Mouse (Mus musculus): ENCODE measurements around the gene Srpk2. TPM values are rescaled to one million over a fixed set of nuclear protein-coding genes. Genes with fewer than 3 reads are reported as not detected.
"Not testable (repeated sequence)": the region's sequence is repeated elsewhere in the genome, so short reads cannot be mapped to it uniquely, and the experiment has no call there.

Srpk2 gene
- 59.5 and 62.1 TPM in 2 replicates for polyA plus RNA-seq (2014; fragmentation: Nextera tagmentation; extraction: Ambion mirVana)

DNA sequence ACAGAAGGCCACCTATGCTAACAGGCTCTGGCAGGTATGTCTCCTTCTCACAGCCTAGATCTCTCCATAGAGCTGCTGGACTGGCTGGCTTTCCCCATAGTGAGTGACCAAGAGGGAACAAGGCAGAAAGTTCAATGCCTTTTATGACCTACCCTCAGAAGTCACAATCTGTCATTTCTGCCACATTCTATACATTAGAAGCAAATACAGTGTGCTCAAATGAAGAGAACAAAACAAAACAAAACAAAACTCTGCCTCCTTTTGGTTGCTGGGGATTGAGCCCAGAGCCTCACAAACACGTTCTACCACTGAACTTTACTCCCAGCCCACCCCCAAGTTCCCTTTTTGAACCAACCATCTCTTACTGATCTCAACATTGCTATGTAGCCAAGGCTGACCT, at the start of gene Srpk2:
Gene Srpk2 (minus strand): TSS at position 101 of the 400 bp plus-strand sequence.
- 69% methylated on average over 1 of the region's 1 CpGs for WGBS
- Histone ChIP-seq H3K4me2 (no peak within 1 kb of the TSS), H3K27me3 (ENCODE audit: control insufficient read depth, insufficient read depth, low read length) (no peaks in the 10 kb centered on the region), H3K9me3 (ENCODE audit: control insufficient read depth, low read length) (no peaks in the 10 kb centered on the region), H3K9ac (ENCODE audit: low read length) (no peak within 1 kb of the TSS), H3K4me1 (ENCODE audit: control insufficient read depth, insufficient read depth, low read length) (no peaks in the 10 kb centered on the region), H3K36me3 (ENCODE audit: control insufficient read depth, insufficient read depth, low read length) (no peaks in the 10 kb centered on the region), H3K4me3 (ENCODE audit: low read depth, low read length) (no peak within 1 kb of the TSS), H3K27ac (ENCODE audit: low read depth, low read length) (no peak within 1 kb of the TSS)
- DNase-seq (ENCODE audit: low spot score, missing footprints), result no peak
- no peak for ATAC-seq (ENCODE audit: low FRiP score)

DNA sequence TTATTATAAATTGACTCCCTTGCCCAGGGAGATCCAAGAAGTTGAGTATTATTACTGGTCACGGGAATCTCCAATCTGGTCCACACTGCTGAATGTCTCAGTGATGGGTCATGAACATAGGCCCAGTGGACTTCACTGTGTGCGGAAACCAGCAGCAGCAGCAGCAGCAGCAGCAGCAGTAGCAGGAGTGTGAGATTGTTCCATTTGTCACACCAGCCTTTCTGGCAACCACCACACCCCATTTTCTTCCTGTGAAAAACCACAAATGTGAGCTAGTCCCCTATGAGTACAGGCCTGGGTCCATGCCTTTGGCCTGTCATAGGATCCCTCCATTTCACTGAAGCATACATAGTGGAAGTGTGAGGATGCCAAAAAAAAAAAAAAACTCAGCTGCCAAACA, 37.5 kb upstream of the Srpk2 start:
- Histone ChIP-seq H3K36me3 (ENCODE audit: control insufficient read depth, insufficient read depth, low read length) (no peaks in the 10 kb centered on the region), H3K4me1 (ENCODE audit: control insufficient read depth, insufficient read depth, low read length) (no peaks in the 10 kb centered on the region), H3K27me3 (ENCODE audit: control insufficient read depth, insufficient read depth, low read length) (no peaks in the 10 kb centered on the region), H3K4me3 (ENCODE audit: low read depth, low read length) (no peak overlapping the region), H3K27ac (ENCODE audit: low read depth, low read length) (no peak overlapping the region), H3K4me2 (no peak overlapping the region), H3K9ac (ENCODE audit: low read length) (no peak overlapping the region), H3K9me3 (ENCODE audit: control insufficient read depth, low read length) (no peaks in the 10 kb centered on the region)
- no peak for ATAC-seq (ENCODE audit: low FRiP score)
- DNase-seq (ENCODE audit: low spot score, missing footprints), result no peak
- WGBS, result 90% methylated on average over 2 of the region's 2 CpGs

DNA sequence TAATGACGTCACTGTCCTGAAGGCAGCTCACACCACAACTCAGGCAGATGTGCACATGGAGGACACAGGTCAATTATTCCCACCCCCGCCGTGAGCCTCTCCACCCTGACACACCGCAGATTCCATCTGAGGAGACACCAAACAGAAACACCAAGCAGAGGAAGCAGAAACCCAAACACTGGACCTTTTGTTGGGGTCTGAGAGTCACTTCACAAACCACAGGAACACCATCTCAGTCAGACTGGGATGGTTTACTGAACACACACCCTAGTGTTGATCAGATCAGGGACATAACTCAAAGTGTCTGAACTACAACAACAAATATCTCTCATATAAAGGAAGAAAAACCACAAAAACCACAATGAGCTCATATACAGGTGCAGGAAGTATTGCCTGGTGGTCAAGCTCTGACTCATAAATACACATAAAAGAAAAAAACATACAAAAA, 34.5 kb upstream of the Srpk2 start:
- H3K9me3 ChIP-seq (ENCODE audit: control insufficient read depth, low read length), result no peaks in the 10 kb centered on the region
- no peaks in the 10 kb centered on the region for H3K36me3 ChIP-seq (ENCODE audit: control insufficient read depth, insufficient read depth, low read length)
- no peak overlapping the region for H3K27ac ChIP-seq (ENCODE audit: low read depth, low read length)
- no peak overlapping the region for H3K9ac ChIP-seq (ENCODE audit: low read length)
- no peaks in the 10 kb centered on the region for H3K27me3 ChIP-seq (ENCODE audit: control insufficient read depth, insufficient read depth, low read length)
- ATAC-seq (ENCODE audit: low FRiP score) (no peak), DNase-seq (ENCODE audit: low spot score, missing footprints) (no peak)
- H3K4me3 ChIP-seq (ENCODE audit: low read depth, low read length), result no peak overlapping the region
- WGBS, result 89% methylated on average over 4 of the region's 4 CpGs
- H3K4me1 ChIP-seq (ENCODE audit: control insufficient read depth, insufficient read depth, low read length), result no peaks in the 10 kb centered on the region
- H3K4me2 ChIP-seq, result no peak overlapping the region

DNA sequence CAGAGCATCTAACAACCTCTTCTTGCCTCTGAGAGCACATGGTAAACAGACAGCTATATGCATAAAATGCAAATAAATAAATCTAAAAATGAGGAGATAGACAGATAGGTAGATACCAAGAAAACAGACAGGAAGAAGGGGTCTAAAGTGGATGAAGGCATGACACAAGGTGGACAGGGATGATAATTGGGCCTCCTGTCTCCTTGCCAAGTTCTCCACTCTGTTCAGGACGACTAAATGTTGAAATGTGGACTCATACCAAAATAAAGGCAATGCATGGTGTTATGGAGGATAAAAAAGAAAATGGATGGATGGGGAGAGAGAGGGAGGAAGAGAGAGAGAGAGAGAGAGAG, 33.7 kb upstream of the Srpk2 start:
- Histone ChIP-seq H3K4me3 (ENCODE audit: low read depth, low read length) (no peak overlapping the region), H3K36me3 (ENCODE audit: control insufficient read depth, insufficient read depth, low read length) (no peaks in the 10 kb centered on the region), H3K9ac (ENCODE audit: low read length) (no peak overlapping the region), H3K4me1 (ENCODE audit: control insufficient read depth, insufficient read depth, low read length) (no peaks in the 10 kb centered on the region), H3K27me3 (ENCODE audit: control insufficient read depth, insufficient read depth, low read length) (no peaks in the 10 kb centered on the region), H3K27ac (ENCODE audit: low read depth, low read length) (no peak overlapping the region), H3K4me2 (no peak overlapping the region), H3K9me3 (ENCODE audit: control insufficient read depth, low read length) (no peaks in the 10 kb centered on the region)
- 72% methylated on average over 1 of the region's 1 CpGs for WGBS
- no peak for ATAC-seq (ENCODE audit: low FRiP score)
- DNase-seq (ENCODE audit: low spot score, missing footprints), result no peak

DNA sequence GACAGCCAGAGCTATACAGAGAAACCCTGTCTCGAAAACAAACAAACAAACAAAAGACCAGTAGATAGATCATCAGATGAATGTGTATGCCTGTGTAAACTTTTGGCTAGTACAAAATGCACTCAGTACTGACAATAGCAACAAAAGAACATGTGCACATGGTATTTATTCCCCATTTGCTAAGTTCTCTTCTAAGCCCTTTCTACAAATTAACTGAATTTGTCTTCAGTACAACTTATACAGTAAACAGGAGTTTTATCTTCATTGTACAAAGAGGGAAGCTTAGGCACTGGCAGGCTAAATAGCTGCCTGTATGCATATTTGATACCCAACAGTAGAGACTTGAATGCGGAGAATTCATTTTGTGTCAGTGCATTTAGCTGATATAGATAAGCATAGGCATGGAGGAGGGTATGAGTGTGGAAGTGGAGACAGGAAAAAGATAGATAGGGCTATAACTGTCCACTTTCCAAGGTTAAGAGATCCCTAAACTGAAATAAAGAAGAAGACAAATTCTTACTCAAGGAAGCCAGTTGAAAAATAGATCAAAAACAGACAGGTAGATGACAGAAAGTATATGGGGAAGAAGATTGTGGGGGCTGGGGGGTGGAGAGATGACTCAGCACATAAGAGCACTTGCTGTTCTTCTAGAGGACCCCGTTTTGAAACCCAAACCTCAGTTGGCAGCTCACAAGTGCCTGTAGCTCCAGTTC, 33.2 kb upstream of the Srpk2 start:
- Histone ChIP-seq H3K27ac (ENCODE audit: low read depth, low read length) (no peak overlapping the region), H3K4me3 (ENCODE audit: low read depth, low read length) (no peak overlapping the region), H3K9ac (ENCODE audit: low read length) (no peak overlapping the region), H3K36me3 (ENCODE audit: control insufficient read depth, insufficient read depth, low read length) (no peaks in the 10 kb centered on the region), H3K9me3 (ENCODE audit: control insufficient read depth, low read length) (no peaks in the 10 kb centered on the region), H3K27me3 (ENCODE audit: control insufficient read depth, insufficient read depth, low read length) (no peaks in the 10 kb centered on the region), H3K4me1 (ENCODE audit: control insufficient read depth, insufficient read depth, low read length) (no peaks in the 10 kb centered on the region), H3K4me2 (no peak overlapping the region)
- ATAC-seq (ENCODE audit: low FRiP score), result no peak
- 74% methylated on average over 3 of the region's 3 CpGs for WGBS
- DNase-seq (ENCODE audit: low spot score, missing footprints), result no peak

DNA sequence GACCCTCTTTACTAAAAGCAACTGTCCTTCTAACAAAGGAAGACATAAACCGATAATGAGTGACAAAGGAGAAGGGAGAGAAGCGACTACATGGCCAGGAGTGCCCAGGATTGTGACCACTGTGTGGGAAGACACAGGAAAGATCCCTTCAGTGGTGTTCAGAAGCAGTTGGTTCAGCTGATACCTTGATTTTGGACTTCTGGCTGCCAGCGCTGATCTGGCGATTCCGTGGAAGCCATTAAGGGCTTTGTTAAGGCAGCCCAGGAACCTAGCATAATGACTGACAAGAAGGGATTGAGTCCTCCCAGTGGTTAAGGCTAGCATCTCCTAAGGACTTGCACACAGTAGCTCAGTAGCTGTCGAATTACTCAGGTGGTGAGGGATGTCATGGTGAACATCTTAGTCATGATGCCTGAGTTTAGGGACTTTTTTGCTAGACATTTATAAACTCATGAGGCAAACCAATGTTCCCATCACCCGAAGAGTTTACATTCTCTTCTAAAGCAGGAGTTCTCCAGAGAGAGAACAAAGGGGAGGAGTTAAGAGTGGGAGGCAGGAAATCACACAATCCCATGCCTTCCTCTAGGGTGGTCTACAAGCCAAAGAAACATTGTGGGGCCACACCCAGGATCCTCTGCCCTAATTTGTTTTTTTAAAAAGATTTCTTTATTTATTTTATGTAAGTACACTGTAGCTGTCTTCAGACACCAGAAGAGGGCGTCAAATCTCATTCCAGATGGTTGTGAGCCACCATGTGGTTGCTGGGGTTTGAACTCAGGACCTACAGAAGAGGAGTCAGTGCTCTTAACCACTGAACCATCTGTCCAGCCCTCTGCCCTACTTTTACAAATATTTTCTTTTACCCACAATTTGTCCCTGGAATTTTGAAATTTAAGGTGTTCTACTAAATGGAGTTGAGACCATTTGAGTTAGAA, 29.3 kb upstream of the Srpk2 start:
- Histone ChIP-seq H3K4me1 (ENCODE audit: control insufficient read depth, insufficient read depth, low read length) (no peaks in the 10 kb centered on the region), H3K4me2 (no peak overlapping the region), H3K9me3 (ENCODE audit: control insufficient read depth, low read length) (peaks cover 15% of the 10 kb centered on the region; the same call in 1 of the 2 replicates), H3K9ac (ENCODE audit: low read length) (no peak overlapping the region), H3K27ac (ENCODE audit: low read depth, low read length) (no peak overlapping the region), H3K36me3 (ENCODE audit: control insufficient read depth, insufficient read depth, low read length) (peaks cover 16% of the 10 kb centered on the region), H3K4me3 (ENCODE audit: low read depth, low read length) (no peak overlapping the region), H3K27me3 (ENCODE audit: control insufficient read depth, insufficient read depth, low read length) (no peaks in the 10 kb centered on the region)
- WGBS, result 89% methylated on average over 8 of the region's 8 CpGs
- ATAC-seq (ENCODE audit: low FRiP score), result no peak
- no peak for DNase-seq (ENCODE audit: low spot score, missing footprints)

DNA sequence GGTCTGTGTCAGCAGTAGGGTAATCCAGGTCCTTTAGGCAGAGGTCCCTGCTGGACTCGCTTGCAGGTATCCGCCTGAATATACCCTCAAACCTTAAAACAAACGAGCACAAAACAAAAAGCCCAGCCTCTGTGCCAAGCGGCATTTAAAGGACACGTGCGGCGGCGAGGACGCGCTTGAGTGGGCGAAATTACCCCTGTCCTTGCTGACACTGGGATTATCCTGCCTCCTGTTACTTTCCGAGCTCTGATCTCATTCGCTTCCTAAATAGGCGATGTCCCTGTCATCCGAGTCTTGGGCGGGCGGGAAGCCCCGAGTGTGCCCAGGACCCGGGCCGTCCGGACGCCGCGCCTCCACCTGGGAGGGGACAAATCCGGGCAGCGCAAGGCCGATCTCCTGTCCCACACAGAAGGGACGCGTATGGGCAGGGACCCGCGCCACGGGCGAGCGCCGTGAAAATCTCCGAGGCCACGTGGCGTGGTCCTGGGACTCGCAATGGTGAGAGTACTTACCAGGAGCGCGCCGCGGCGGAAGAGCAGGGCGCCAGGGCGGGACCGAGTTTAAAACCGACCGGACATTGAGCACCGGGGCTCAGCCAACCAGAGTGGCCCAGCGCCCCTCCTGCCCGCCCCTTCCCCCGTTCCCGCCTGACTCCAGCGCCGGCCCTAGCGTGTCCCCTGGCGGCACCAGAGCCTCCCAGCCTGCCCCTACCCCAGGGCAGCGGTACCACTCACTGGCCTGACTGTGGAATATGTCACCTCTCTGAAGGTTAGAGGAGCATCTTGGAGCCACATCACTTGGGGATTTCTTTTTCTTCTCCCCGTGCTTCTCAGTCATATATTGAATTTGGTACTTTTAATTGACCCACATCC, 27.9 kb upstream of the Srpk2 start:
- Histone ChIP-seq H3K4me1 (ENCODE audit: control insufficient read depth, insufficient read depth, low read length) (no peaks in the 10 kb centered on the region), H3K4me2 (peak overlapping the region; percentile 46), H3K9ac (ENCODE audit: low read length) (peak overlapping the region; percentile 78), H3K36me3 (ENCODE audit: control insufficient read depth, insufficient read depth, low read length) (peaks cover 22% of the 10 kb centered on the region), H3K4me3 (ENCODE audit: low read depth, low read length) (peak overlapping the region; percentile 63), H3K27ac (ENCODE audit: low read depth, low read length) (no peak overlapping the region), H3K27me3 (ENCODE audit: control insufficient read depth, insufficient read depth, low read length) (no peaks in the 10 kb centered on the region), H3K9me3 (ENCODE audit: control insufficient read depth, low read length) (peaks cover 15% of the 10 kb centered on the region; the same call in 1 of the 2 replicates)
- WGBS, result 7% methylated on average over 59 of the region's 60 CpGs
- peak; percentile 95 for DNase-seq (ENCODE audit: low spot score, missing footprints)
- peak; percentile 100 for ATAC-seq (ENCODE audit: low FRiP score)

DNA sequence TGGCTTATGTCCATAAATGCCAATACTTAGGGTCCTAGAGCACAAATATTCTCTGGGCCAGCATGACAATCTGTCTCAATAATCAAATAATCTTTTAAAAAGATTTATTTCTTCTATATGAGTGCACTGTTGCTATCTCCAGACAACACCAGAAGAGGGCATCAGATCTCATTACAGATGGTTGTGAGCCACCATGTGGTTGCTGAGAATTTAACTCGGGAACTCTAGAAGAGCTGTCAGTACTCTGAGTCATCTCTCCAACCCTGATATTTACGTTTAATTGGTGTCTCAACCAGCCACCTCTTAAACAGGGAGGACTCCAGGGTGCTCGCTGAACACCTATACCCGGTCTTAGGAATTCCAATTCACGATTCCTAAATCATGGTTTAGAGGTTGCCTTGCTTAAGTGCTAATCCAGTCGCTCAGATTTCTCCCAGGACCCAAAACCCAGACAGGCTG, 27.3 kb upstream of the Srpk2 start:
- DNase-seq (ENCODE audit: low spot score, missing footprints); H3K27me3 ChIP-seq (ENCODE audit: control insufficient read depth, insufficient read depth, low read length); H3K27ac ChIP-seq (ENCODE audit: low read depth, low read length); ATAC-seq (ENCODE audit: low FRiP score); H3K4me1 ChIP-seq (ENCODE audit: control insufficient read depth, insufficient read depth, low read length): not testable (repeated sequence)
- 64% methylated on average over 6 of the region's 6 CpGs for WGBS
- Histone ChIP-seq H3K9ac (ENCODE audit: low read length) (peak overlapping the region; percentile 78), H3K36me3 (ENCODE audit: control insufficient read depth, insufficient read depth, low read length) (peaks cover 29% of the 10 kb centered on the region), H3K4me3 (ENCODE audit: low read depth, low read length) (peak overlapping the region; percentile 63), H3K4me2 (peak overlapping the region; percentile 46), H3K9me3 (ENCODE audit: control insufficient read depth, low read length) (peaks cover 18% of the 10 kb centered on the region; the same call in 1 of the 2 replicates)

Data from midbrain, embryonic 11.5 days (tissue).